Mouse (Mus musculus) kidney, adult 2 months (tissue): ENCODE data around the gene Stx7. TPM values are rescaled to one million over a fixed set of nuclear protein-coding genes. Genes with fewer than 3 reads are reported as not detected.

ENCODE experiments used
- DNase-seq: peaks from one replicate; pipeline ENCODE4 v3.0.0; 2021
- H3K27ac ChIP-seq: fragments of 200-500 bp; 2 replicates; pipeline ENCODE4 v1.5.1; 2012; ENCODE audit warnings: low read depth, low read length, control low read depth, inconsistent platforms; ENCODE audit not compliant: insufficient read depth
- H3K27me3 ChIP-seq: fragments of 200-500 bp; replicated peaks from 2 replicates; pipeline ENCODE4 v1.6.1; 2012; ENCODE audit warnings: mild to moderate bottlenecking, moderate library complexity, low read length, inconsistent platforms; ENCODE audit not compliant: control insufficient read depth, insufficient read depth
- H3K36me3 ChIP-seq: fragments of 200-500 bp; 2 replicates; pipeline ENCODE4 v1.6.1; 2012; ENCODE audit warnings: mild to moderate bottlenecking, moderate library complexity, low read length, inconsistent platforms; ENCODE audit not compliant: control insufficient read depth, insufficient read depth
- H3K4me1 ChIP-seq: fragments of 200-500 bp; 2 replicates; pipeline ENCODE4 v1.6.1; 2011; ENCODE audit warnings: low read length; ENCODE audit not compliant: control insufficient read depth, insufficient read depth
- H3K4me3 ChIP-seq: fragments of 200-500 bp; 2 replicates; pipeline ENCODE4 v1.5.1; 2011; ENCODE audit warnings: mild to moderate bottlenecking, low read depth, low read length, control low read depth; ENCODE audit not compliant: insufficient read depth
- CTCF ChIP-seq: fragments of 200-500 bp; conservative IDR thresholded peaks from 2 replicates; pipeline ENCODE4 v1.5.1; 2011; ENCODE audit warnings: low read depth, mild to moderate bottlenecking, control low read depth, low read length, moderate library complexity, mixed read lengths; ENCODE audit not compliant: insufficient read depth, insufficient read length
- POLR2A ChIP-seq: fragments of 200-500 bp; IDR thresholded peaks from one replicate; pipeline ENCODE4 v1.6.1; 2011; ENCODE audit warnings: low read depth, low read length, control low read depth
- WGBS: fragments of 180-500 bp; shearing (Covaris S2); methylation state at CpG from one replicate; pipeline ENCODE4 v1.1.7; 2018; 5-methylcytosine and 5-hydroxymethylcytosine counted together
- polyA plus RNA-seq: library from polyadenylated mRNA; depleted of rRNA; stranded (reverse); fragments of >200 nt; gene quantifications from 2 replicates; pipeline ENCODE4 v1.2.3, GENCODE M21; 2012

Stx7 gene
- polyA plus RNA-seq, 1 experiment: 197 TPM

DNA sequence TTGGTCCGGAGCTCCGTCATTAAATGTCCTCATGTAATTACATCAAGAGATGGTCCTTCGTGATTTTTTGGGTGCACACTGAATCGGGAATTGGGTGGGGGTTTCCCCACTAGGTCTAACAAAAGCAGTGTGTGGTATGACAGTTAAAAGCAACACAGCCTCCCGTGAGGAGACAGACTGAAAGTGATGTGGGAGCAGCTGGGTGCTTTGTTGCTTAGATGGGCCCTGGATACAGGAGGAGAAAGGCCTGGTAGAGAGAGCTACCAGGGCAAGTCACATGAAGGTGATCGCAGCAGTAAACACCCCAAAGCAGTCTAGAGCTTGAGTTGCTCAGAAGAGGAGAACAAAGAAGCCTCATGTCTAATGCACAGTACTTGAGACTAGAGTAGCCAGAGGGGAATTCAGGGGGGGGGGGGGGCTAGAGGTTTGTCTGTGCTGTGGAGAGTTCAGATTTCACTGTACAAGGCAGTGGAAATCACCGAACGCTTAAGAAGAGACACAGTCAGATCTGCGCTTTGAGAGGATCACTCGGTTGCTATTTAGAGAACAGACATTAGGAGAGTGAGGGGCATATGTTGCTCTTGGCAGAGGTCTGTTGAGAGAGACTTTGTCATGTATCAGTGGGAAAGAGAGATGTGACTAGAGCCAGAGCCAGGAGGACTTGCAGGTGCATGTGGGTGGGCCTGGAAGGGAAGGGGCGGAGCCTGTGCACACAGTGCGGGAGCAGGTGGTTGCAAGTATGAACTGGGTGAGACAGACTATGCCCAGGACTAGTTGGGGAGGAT, 9.6 kb downstream of the Stx7 start:
- peaks cover 31% of the 10 kb centered on the region for H3K4me1 ChIP-seq
- no peak for DNase-seq
- H3K27me3 ChIP-seq: no peaks in the 10 kb centered on the region
- TF ChIP-seq POLR2A (no peak), CTCF (no peak)
- H3K27ac ChIP-seq: no peak overlapping the region
- H3K36me3 ChIP-seq: peaks cover 3% of the 10 kb centered on the region; the same call in 1 of the 2 replicates
- no peak overlapping the region for H3K4me3 ChIP-seq
- WGBS: 90% methylated on average over 12 of the region's 12 CpGs

- Histone ChIP-seq H3K36me3 (peaks cover 3% of the 10 kb centered on the region; the same call in 1 of the 2 replicates), H3K27ac (no peak overlapping the region), H3K4me1 (peaks cover 35% of the 10 kb centered on the region), H3K4me3 (no peak overlapping the region), H3K27me3 (no peaks in the 10 kb centered on the region)
- WGBS: 27% methylated on average over 5 of the region's 5 CpGs
- TF ChIP-seq CTCF (no peak), POLR2A (no peak)
- peak; percentile 66 for DNase-seq
These were observed 10.5 kb downstream of the Stx7 start for GRCm38 (mm10) chr10:24159575-24159974.

DNA sequence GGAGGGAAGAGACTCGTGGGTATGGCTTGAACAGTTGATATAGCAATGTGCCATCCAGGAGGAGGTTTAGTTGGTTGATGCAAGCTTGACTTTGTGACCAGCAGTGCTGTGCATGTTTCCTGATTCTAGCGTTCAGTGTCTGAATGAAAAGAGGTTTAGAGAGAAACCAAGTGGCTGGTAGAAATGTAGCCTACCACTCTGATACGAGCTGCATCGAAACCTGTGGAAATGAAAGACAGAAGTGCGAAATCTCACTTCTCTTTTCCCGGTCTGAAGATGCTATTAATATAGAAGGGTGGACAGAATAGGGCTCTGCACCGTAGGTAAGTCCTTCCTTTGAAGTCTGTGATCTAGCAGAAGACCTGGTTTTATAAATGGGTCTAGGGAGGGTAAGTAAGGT, 11.2 kb downstream of the Stx7 start:
- Histone ChIP-seq H3K27ac (peak overlapping the region; percentile 67), H3K36me3 (peaks cover 3% of the 10 kb centered on the region; the same call in 1 of the 2 replicates), H3K4me1 (peaks cover 41% of the 10 kb centered on the region), H3K27me3 (no peaks in the 10 kb centered on the region), H3K4me3 (no peak overlapping the region)
- 71% methylated on average over 7 of the region's 7 CpGs for WGBS
- TF ChIP-seq POLR2A (no peak), CTCF (no peak)
- no peak for DNase-seq

- H3K4me3 ChIP-seq: no peak overlapping the region
- peak; percentile 67 for DNase-seq
- H3K27ac ChIP-seq: peak overlapping the region; percentile 66
- no peaks in the 10 kb centered on the region for H3K27me3 ChIP-seq
- peaks cover 56% of the 10 kb centered on the region for H3K4me1 ChIP-seq
- H3K36me3 ChIP-seq: no peaks in the 10 kb centered on the region; the same call in 1 of the 2 replicates
- WGBS: 16% methylated on average over 11 of the region's 11 CpGs
- TF ChIP-seq CTCF: no peak
- no peak for TF ChIP-seq POLR2A
These were observed 15.2 kb downstream of the Stx7 start for GRCm38 (mm10) chr10:24164137-24164908.

DNA sequence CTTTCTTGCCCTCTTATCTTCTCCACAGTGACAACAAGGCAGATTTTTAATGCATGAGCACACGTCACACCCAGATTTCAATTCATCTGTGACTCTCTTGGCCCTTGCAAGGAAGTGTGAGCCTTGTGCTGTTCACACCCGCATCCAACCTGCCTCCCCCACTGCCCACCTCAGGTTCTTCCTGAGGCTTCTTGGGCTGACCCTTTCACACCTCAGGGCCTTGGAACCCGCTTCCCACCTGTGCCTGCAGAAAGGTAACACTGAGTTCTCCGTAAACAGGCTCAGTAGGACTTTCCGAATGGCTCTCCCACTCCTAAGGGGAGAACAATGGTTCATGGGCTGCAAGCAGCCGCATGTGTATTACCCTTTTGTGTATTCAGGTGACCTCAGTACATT, 15.8 kb downstream of the Stx7 start:
- DNase-seq: no peak
- H3K27ac ChIP-seq: peak overlapping the region; percentile 43; the same call in 1 of the 2 replicates

GRCm38 (mm10) chr10:24165526-24166055, 16.5 kb downstream of the Stx7 start:
- DNase-seq: no peak
- TF ChIP-seq CTCF: no peak
- TF ChIP-seq POLR2A: no peak
- Histone ChIP-seq H3K4me1 (peaks cover 44% of the 10 kb centered on the region), H3K4me3 (no peak overlapping the region), H3K27ac (no peak overlapping the region), H3K36me3 (no peaks in the 10 kb centered on the region; the same call in 1 of the 2 replicates), H3K27me3 (no peaks in the 10 kb centered on the region)
- 29% methylated on average over 1 of the region's 1 CpGs for WGBS

More for the DNA sequence above, 15.8 kb downstream of the Stx7 start:
- H3K27me3 ChIP-seq: no peaks in the 10 kb centered on the region
- WGBS: 60% methylated on average over 6 of the region's 6 CpGs
- no peak overlapping the region for H3K4me3 ChIP-seq
- H3K36me3 ChIP-seq: no peaks in the 10 kb centered on the region; the same call in 1 of the 2 replicates
- H3K4me1 ChIP-seq: peaks cover 51% of the 10 kb centered on the region
- no peak for TF ChIP-seq POLR2A
- TF ChIP-seq CTCF: no peak

DNA sequence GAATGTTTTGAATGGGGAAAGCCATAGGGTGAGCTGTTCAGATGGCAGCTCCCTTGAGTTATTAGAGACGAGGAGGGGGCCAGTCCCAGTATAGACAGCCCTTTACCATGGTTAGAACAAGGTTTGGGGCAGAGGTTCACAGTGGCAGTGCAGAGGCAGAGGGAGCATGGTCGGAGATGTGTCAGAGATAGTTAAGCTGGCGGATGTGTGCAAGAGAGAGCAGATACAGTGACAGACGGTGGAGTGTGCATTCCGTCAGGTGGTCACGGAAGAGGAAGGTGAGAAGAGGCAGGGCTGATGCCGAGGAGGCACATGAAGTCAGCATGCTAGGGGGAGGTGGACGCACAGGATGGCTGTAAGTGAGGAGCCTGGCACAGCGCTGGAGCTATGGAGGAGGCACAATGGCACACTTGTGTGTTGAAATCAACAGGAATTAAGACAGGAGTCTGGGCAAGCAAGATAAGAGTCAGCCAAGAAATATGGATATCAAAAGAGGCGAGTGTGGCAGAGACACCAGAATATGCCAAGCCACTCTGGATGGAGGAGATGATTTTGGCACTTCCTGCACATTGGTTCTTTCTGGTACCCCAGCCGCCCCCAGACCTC, 19.0 kb downstream of the Stx7 start:
- Histone ChIP-seq H3K4me1 (peaks cover 36% of the 10 kb centered on the region), H3K36me3 (no peaks in the 10 kb centered on the region), H3K27ac (0 out of 2 replicates have a peak overlapping the region, but pooled peaks have one; percentile 56), H3K4me3 (no peak overlapping the region), H3K27me3 (no peaks in the 10 kb centered on the region)
- WGBS: 82% methylated on average over 11 of the region's 11 CpGs
- TF ChIP-seq POLR2A (no peak), CTCF (no peak)
- no peak for DNase-seq
